Mouse (Mus musculus): ENCODE measurements around the gene Zdhhc11. TPM values are rescaled to one million over a fixed set of nuclear protein-coding genes. Genes with fewer than 3 reads are reported as not detected.

The Zdhhc11 gene
- total RNA-seq, 2 experiments from 2014 or later: not detected

Other genes with a start within 250 kb of the Zdhhc11 start
- gene Slc12a7, start 230.8 kb upstream of the Zdhhc11 start, total RNA-seq (2015; ENCODE audit: low replicate concordance): 0.58 and 8.4 TPM in 2 replicates
- 0.43 and 0.56 TPM in 2 replicates for gene Slc12a7, start 230.8 kb upstream of the Zdhhc11 start, total RNA-seq (2017; ENCODE audit: low replicate concordance)
- gene Nkd2, start 116.2 kb upstream of the Zdhhc11 start, total RNA-seq (2015; ENCODE audit: low replicate concordance): not detected in 2 replicates
- gene Nkd2, start 116.2 kb upstream of the Zdhhc11 start, total RNA-seq (2017; ENCODE audit: low replicate concordance): not detected in 2 replicates
- 6.1 and 6.5 TPM in 2 replicates for gene Trip13, start 26.1 kb upstream of the Zdhhc11 start, total RNA-seq (2015; ENCODE audit: low replicate concordance)
- 11.7 and 14.9 TPM in 2 replicates for gene Trip13, start 26.1 kb upstream of the Zdhhc11 start, total RNA-seq (2017; ENCODE audit: low replicate concordance)
- gene Brd9, start 26.0 kb upstream of the Zdhhc11 start, total RNA-seq (2015; ENCODE audit: low replicate concordance): 12.3 and 17.1 TPM in 2 replicates
- gene Brd9, start 26.0 kb upstream of the Zdhhc11 start, total RNA-seq (2017; ENCODE audit: low replicate concordance): 32.5 and 37.6 TPM in 2 replicates
- gene Tppp, start 45.6 kb downstream of the Zdhhc11 start, total RNA-seq (2015; ENCODE audit: low replicate concordance): 0.63 TPM in 1 of 2 replicates, not detected in the other
- 0.17 and 0.28 TPM in 2 replicates for gene Tppp, start 45.6 kb downstream of the Zdhhc11 start, total RNA-seq (2017; ENCODE audit: low replicate concordance)
- gene Cep72, start 98.4 kb downstream of the Zdhhc11 start, total RNA-seq (2015; ENCODE audit: low replicate concordance): 0.84 and 1.2 TPM in 2 replicates
- gene Cep72, start 98.4 kb downstream of the Zdhhc11 start, total RNA-seq (2017; ENCODE audit: low replicate concordance): 2.6 and 5.4 TPM in 2 replicates
- gene Slc9a3, start 157.6 kb downstream of the Zdhhc11 start, total RNA-seq (2015; ENCODE audit: low replicate concordance): not detected in 2 replicates
- gene Slc9a3, start 157.6 kb downstream of the Zdhhc11 start, total RNA-seq (2017; ENCODE audit: low replicate concordance): not detected in 2 replicates
- 2.1 and 10.4 TPM in 2 replicates for gene Exoc3, start 244.9 kb downstream of the Zdhhc11 start, total RNA-seq (2015; ENCODE audit: low replicate concordance)
- gene Exoc3, start 244.9 kb downstream of the Zdhhc11 start, total RNA-seq (2017; ENCODE audit: low replicate concordance): 12.4 and 18.0 TPM in 2 replicates